Mouse (Mus musculus): ENCODE results near the gene Myo3b.

The Myo3b gene

GRCm38 (mm10) chr2:70278425-70279277 is 239.7 kb downstream of the Myo3b start:
- no peak for DNase-seq (ENCODE audit: low spot score)

GRCm38 (mm10) chr2:70284109-70284508 is 245.2 kb downstream of the Myo3b start:
- DNase-seq (ENCODE audit: low spot score), result no peak

- no peak for DNase-seq (ENCODE audit: low spot score)
Measured at GRCm38 (mm10) chr2:70291063-70291462, 252.1 kb downstream of the Myo3b start.

DNA sequence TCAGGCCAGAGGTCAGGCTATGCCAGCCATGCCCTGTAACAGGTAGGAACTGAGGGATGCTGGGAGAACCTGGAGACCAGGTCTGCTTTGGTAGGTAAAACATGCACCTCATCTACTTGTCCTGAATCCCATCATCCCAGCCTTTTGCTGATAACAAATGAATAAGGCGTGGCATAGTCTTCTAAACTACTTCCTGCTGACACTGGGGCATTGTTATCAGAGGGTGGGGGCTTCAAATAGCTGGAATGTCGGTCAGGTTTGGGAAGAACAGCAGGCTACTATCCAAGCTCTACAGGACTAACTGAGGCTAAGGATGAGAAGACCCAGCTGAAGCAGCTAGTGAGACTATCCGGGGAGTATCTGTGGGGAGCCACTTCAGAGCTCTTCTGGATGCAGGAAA is 253.8 kb downstream of the Myo3b start:
- DNase-seq (ENCODE audit: low spot score), result no peak

- DNase-seq (ENCODE audit: low spot score), result no peak
Measured at GRCm38 (mm10) chr2:70302905-70303304, 264.0 kb downstream of the Myo3b start.

DNA sequence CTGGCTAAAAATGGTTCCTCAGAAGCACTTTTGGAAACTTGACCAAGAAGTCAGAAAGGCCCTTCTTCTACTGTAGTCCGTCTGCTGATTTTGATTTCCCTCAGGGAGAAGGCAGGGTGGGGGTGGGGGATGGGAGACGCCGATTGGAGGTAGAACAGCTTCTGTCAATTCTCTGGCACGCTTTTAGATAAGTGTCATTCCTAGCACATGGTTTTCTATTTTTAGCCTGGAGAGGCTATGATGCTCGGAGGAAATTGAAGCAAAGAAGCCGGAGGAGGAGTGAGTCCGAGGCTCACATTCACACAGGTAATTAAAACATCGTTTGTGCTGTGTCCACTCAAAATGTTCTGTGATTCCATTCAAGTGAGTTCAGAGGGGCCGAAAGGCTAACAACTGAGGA is 276.2 kb downstream of the Myo3b start:
- DNase-seq (ENCODE audit: low spot score), result no peak

GRCm38 (mm10) chr2:70315734-70316133 is 276.8 kb downstream of the Myo3b start:
- no peak for DNase-seq (ENCODE audit: low spot score)

DNA sequence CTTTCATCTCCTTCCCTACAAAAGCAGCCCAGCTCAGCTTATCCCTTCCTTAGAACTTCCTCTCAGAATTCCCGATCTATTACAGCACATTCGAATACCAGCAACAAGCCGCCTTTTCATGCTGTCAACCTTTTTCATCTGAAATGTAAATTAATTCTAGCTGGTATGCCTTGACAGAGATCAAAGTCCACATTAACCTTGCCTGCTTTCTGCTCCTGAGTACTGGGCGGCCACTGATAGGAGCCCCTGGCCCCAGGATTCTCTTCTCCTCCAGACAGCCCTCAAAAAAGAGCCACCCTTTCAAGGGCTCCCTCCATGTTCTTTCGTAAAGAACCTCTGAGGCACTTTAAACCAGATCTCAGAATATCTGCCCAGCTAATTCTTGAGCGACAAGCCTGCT is 278.9 kb downstream of the Myo3b start:
- DNase-seq (ENCODE audit: low spot score), result no peak

DNA sequence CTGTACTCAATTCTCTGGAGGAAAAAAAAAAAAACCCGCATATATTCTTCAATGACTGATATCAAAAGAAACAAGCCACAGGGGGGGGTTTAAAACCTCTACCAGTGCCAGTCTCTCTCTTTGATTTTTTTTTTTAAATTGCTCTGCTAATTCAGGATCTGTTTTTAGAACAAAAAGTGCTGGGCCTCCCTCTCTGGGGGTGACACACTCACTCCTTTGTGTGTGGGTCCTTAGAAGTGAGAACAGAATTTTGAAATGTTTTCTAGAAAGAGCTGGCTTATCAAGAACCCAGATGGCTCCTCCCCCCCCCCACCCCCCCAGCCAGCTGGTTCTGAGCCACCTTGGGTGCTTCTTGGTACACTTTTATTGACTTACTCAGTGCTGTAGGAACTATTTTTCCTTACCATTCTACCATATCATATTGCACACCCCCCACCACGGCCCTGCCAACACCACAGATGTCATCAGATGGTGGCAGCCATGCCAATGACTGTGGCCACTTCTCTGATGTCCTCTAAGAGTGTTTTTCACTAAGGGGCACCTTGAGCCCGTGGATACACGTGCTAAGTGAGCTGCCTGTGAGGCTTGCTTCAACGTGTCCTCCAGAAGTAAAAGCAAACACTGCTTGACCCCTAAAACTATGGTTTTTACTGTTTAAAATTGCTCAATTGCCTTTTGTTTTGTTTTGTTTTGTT is 280.1 kb downstream of the Myo3b start:
- no peak for DNase-seq (ENCODE audit: low spot score)

GRCm38 (mm10) chr2:70322767-70323166 is 283.8 kb downstream of the Myo3b start:
- no peak for DNase-seq (ENCODE audit: low spot score)

- DNase-seq (ENCODE audit: low spot score), result no peak
Measured at GRCm38 (mm10) chr2:70327602-70328001, 288.7 kb downstream of the Myo3b start.

- no peak for DNase-seq (ENCODE audit: low spot score)
Measured at GRCm38 (mm10) chr2:70332905-70333304, 294.0 kb downstream of the Myo3b start.

- no peak for DNase-seq (ENCODE audit: low spot score)
Measured at GRCm38 (mm10) chr2:70333553-70333952, 294.6 kb downstream of the Myo3b start.

DNA sequence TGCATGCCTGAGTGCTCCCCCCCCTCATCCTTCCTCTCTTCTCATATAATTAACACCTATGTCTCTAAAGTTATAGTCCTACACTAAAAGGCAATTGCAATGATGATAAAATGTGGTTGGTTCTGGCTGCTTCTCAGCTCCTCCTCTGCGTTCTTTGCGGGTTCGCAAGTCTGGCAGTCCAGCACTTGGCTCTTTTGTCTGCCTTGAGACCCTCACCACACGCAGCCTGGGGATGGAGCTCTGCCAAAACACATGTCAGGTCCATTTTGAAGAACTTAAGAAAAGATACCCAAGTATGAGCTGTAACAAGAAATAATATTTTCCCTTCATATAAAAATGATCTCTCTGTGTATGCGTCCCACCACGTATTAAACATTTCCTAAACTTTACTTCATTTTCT is 297.6 kb downstream of the Myo3b start:
- DNase-seq (ENCODE audit: low spot score), result no peak

GRCm38 (mm10) chr2:70337208-70337611 is 298.3 kb downstream of the Myo3b start:
- no peak for DNase-seq (ENCODE audit: low spot score)

GRCm38 (mm10) chr2:70337869-70338268 is 298.9 kb downstream of the Myo3b start:
- no peak for DNase-seq (ENCODE audit: low spot score)

GRCm38 (mm10) chr2:70339061-70339460 is 300.1 kb downstream of the Myo3b start:
- no peak for DNase-seq (ENCODE audit: low spot score)

DNA sequence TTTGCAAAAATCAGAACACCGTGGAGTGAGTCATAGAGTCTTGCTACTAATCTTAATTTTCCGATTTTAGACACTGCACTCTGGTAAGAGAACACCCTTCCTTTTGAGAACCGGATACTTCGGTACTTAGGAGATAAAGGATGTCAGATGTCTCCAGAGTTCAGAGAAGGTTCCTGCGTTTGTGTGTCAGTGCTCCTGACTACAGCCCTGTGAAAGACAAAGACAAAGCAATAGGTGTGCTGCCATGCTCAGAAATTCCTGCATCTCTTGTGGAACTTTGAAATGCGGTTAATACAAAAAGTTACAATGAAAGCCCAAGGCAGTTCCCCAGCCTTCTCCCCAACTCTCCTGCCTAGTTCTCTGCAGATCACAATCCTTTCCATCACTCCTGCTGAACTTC is 300.6 kb downstream of the Myo3b start:
- no peak for DNase-seq (ENCODE audit: low spot score)

- no peak for DNase-seq (ENCODE audit: low spot score)
Measured at GRCm38 (mm10) chr2:70340224-70340623, 301.3 kb downstream of the Myo3b start.

DNA sequence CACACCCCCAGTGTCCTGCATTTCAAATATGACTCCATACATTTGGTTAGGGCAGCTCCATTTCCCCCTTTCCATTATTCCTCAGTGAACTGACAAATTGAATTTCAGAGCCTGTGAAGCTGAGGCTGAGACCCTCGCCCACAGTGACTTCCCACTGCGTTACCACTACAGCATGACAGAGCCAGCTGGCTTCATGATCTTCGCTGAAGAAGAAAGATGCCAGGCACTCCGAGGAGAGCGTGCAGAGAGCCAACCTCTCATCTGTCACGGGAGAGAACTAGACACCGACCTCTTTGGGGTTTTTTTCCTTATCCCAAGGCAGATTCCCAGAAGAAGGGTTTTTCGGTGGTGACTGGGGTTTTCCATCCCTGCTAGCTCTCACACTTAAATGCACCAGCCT is 306.2 kb downstream of the Myo3b start:
- DNase-seq (ENCODE audit: low spot score), result no peak

GRCm38 (mm10) chr2:70347511-70347910 is 308.6 kb downstream of the Myo3b start:
- DNase-seq (ENCODE audit: low spot score), result no peak

- DNase-seq (ENCODE audit: low spot score), result no peak
Measured at GRCm38 (mm10) chr2:70348793-70349553, 310.0 kb downstream of the Myo3b start.
